Mouse (Mus musculus) neural tube, embryonic 13.5 days (tissue): ENCODE measurements at regions not wholly inside any gene's neighbourhood (a gene's known extent, or its start where the extent isn't known, plus 50 kb on each side); places are given as distances from the start of the nearest gene placed in this dataset.

Source experiments
- ATAC-seq: fragments of 200-750 bp; cut with Nextera tagmentation; 2 replicates; pipeline ENCODE4 v1.8.0; 2017; ENCODE audit warnings: low read depth, mild to moderate bottlenecking, moderate TSS enrichment, moderate library complexity
- H3K27ac ChIP-seq: fragments of 300-500 bp; sonication (generic); replicated peaks from 2 replicates; pipeline ENCODE4 v1.5.1; 2015; ENCODE audit warnings: moderate library complexity, mild to moderate bottlenecking, inconsistent platforms
- H3K27me3 ChIP-seq: fragments of 300-500 bp; sonication (generic); 2 replicates; pipeline ENCODE4 v1.6.1; 2015; ENCODE audit warnings: mild to moderate bottlenecking, inconsistent platforms
- H3K36me3 ChIP-seq: fragments of 300-500 bp; sonication (generic); 2 replicates; pipeline ENCODE4 v1.6.1; 2015; ENCODE audit warnings: mild to moderate bottlenecking, inconsistent platforms
- H3K4me1 ChIP-seq: fragments of 300-500 bp; sonication (generic); replicated peaks from 2 replicates; pipeline ENCODE4 v1.6.1; 2015; ENCODE audit warnings: inconsistent platforms
- H3K4me2 ChIP-seq: fragments of 300-500 bp; sonication (generic); 2 replicates; pipeline ENCODE4 v1.6.1; 2015; ENCODE audit warnings: inconsistent platforms, mild to moderate bottlenecking, moderate library complexity
- H3K4me3 ChIP-seq: fragments of 300-500 bp; sonication (generic); 2 replicates; pipeline ENCODE4 v1.5.1; 2015; ENCODE audit warnings: mild to moderate bottlenecking, inconsistent platforms
- H3K9ac ChIP-seq: fragments of 300-500 bp; sonication (generic); 2 replicates; pipeline ENCODE4 v1.6.1; 2015; ENCODE audit warnings: moderate library complexity, mild to moderate bottlenecking, inconsistent platforms
- H3K9me3 ChIP-seq: fragments of 300-500 bp; sonication (generic); 2 replicates; pipeline ENCODE4 v1.6.1; 2016; ENCODE audit warnings: inconsistent platforms
- WGBS: fragments of 180-500 bp; shearing (Covaris S2); methylation state at CpG from one replicate; pipeline ENCODE4 v1.1.7; 2015; 5-methylcytosine and 5-hydroxymethylcytosine counted together

GRCm38 (mm10) chr17:47215841-47216240, 152.8 kb upstream of the Mrps10 start:
- no peak overlapping the region for H3K4me2 ChIP-seq
- H3K4me1 ChIP-seq: no peaks in the 10 kb centered on the region
- H3K4me3 ChIP-seq: no peak overlapping the region
- H3K9me3 ChIP-seq: no peaks in the 10 kb centered on the region
- no peak overlapping the region for H3K9ac ChIP-seq
- H3K36me3 ChIP-seq: 0 out of 2 replicates have a peak, but pooled peaks cover 1% of the 10 kb centered on the region
- WGBS: 94% methylated on average over 2 of the region's 2 CpGs
- no peak overlapping the region for H3K27ac ChIP-seq
- H3K27me3 ChIP-seq: no peaks in the 10 kb centered on the region
- no peak for ATAC-seq

DNA sequence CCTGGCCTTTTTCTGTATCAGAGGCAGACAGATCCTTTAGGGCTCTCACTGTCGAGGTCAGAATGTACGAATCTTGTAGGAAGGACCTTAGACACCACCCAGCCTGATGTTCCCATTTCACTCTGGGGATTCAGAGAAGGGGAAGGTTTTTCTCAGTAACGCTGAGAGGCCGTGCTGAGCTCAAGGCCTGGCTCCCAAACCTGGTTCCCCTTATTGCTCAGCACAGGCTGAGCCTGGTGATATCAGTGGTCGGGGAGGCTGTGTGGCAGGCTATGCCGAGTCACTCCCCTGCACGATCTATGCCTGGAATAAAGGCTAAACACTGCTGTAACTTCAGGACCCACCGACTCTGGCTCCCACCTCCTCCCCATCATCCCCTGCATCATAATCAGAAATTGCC, 154.6 kb upstream of the Mrps10 start:
- ATAC-seq: no peak
- Histone ChIP-seq H3K27ac (no peak overlapping the region), H3K9ac (no peak overlapping the region), H3K27me3 (no peaks in the 10 kb centered on the region), H3K4me3 (no peak overlapping the region), H3K36me3 (no peaks in the 10 kb centered on the region), H3K4me1 (no peaks in the 10 kb centered on the region), H3K9me3 (no peaks in the 10 kb centered on the region), H3K4me2 (no peak overlapping the region)
- 89% methylated on average over 8 of the region's 8 CpGs for WGBS

GRCm38 (mm10) chr17:47210441-47211196, 158.1 kb upstream of the Mrps10 start:
- Histone ChIP-seq H3K4me2 (no peak overlapping the region), H3K9me3 (no peaks in the 10 kb centered on the region), H3K27ac (no peak overlapping the region), H3K36me3 (no peaks in the 10 kb centered on the region), H3K9ac (no peak overlapping the region), H3K4me1 (no peaks in the 10 kb centered on the region; the same call in 1 of the 2 replicates), H3K27me3 (no peaks in the 10 kb centered on the region), H3K4me3 (no peak overlapping the region)
- no peak for ATAC-seq
- WGBS: 72% methylated on average over 22 of the region's 22 CpGs

DNA sequence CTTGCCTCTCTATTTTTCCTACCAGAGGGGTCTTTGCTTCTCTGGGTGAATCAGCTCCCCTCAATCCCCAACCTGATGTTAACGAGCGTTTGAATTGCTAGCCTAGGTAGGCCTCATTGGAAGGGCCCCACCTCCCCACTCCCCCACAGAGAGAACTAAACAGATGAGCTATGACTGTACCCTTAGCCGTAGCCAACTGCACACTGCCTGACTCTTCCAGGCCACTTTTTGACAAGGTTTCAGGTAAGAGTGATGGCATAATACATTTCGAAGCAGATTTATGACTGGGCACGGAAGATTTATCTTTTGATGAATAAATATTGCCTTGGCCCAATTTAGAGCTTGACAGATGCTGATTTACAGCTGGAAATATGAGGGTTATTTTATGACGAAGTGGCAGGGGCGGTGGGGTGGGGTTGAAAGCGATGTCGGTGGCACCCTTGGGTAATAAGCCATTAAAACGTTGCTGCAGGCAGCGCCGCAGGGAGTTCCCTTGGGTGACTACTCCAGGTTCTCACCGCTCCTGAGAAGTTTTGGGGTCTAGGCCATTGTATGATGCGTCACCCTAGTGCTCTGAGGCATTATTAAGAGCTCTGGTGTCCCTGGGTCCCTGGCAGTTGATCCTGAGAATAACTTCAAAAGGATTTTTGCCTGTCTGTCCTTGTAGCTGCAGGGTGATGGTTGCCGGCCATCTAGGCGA, 159.7 kb upstream of the Mrps10 start:
- H3K36me3 ChIP-seq: no peaks in the 10 kb centered on the region
- H3K4me1 ChIP-seq: no peaks in the 10 kb centered on the region; the same call in 1 of the 2 replicates
- H3K9ac ChIP-seq: no peak overlapping the region
- H3K27me3 ChIP-seq: no peaks in the 10 kb centered on the region
- no peak for ATAC-seq
- H3K9me3 ChIP-seq: no peaks in the 10 kb centered on the region
- no peak overlapping the region for H3K4me3 ChIP-seq
- no peak overlapping the region for H3K27ac ChIP-seq
- H3K4me2 ChIP-seq: no peak overlapping the region
- 74% methylated on average over 16 of the region's 16 CpGs for WGBS

GRCm38 (mm10) chr17:47207471-47207870, 161.2 kb upstream of the Mrps10 start:
- ATAC-seq: no peak
- Histone ChIP-seq H3K4me1 (peaks cover 2% of the 10 kb centered on the region; the same call in 1 of the 2 replicates), H3K36me3 (no peaks in the 10 kb centered on the region), H3K27ac (no peak overlapping the region), H3K9ac (no peak overlapping the region), H3K4me2 (no peak overlapping the region), H3K4me3 (no peak overlapping the region), H3K9me3 (no peaks in the 10 kb centered on the region), H3K27me3 (no peaks in the 10 kb centered on the region)
- WGBS: 92% methylated on average over 4 of the region's 4 CpGs

- H3K9me3 ChIP-seq: no peaks in the 10 kb centered on the region
- no peak overlapping the region for H3K4me3 ChIP-seq
- H3K27ac ChIP-seq: no peak overlapping the region
- H3K27me3 ChIP-seq: no peaks in the 10 kb centered on the region
- no peak overlapping the region for H3K9ac ChIP-seq
- 82% methylated on average over 7 of the region's 7 CpGs for WGBS
- ATAC-seq: no peak
- H3K4me2 ChIP-seq: no peak overlapping the region
- peaks cover 5% of the 10 kb centered on the region; the same call in 1 of the 2 replicates for H3K4me1 ChIP-seq
- H3K36me3 ChIP-seq: no peaks in the 10 kb centered on the region
Measured at GRCm38 (mm10) chr17:47204470-47205162, 164.1 kb upstream of the Mrps10 start.

GRCm38 (mm10) chr17:47199206-47199605, 169.5 kb upstream of the Mrps10 start:
- Histone ChIP-seq H3K36me3 (peaks cover 2% of the 10 kb centered on the region; the same call in 1 of the 2 replicates), H3K9ac (0 out of 2 replicates have a peak overlapping the region, but pooled peaks have one; percentile 22), H3K27me3 (no peaks in the 10 kb centered on the region), H3K27ac (no peak overlapping the region), H3K9me3 (no peaks in the 10 kb centered on the region; the same call in 1 of the 2 replicates), H3K4me3 (no peak overlapping the region), H3K4me2 (no peak overlapping the region), H3K4me1 (peaks cover 26% of the 10 kb centered on the region)
- ATAC-seq: no peak; the same call in 1 of the 2 replicates
- 71% methylated on average over 10 of the region's 10 CpGs for WGBS

DNA sequence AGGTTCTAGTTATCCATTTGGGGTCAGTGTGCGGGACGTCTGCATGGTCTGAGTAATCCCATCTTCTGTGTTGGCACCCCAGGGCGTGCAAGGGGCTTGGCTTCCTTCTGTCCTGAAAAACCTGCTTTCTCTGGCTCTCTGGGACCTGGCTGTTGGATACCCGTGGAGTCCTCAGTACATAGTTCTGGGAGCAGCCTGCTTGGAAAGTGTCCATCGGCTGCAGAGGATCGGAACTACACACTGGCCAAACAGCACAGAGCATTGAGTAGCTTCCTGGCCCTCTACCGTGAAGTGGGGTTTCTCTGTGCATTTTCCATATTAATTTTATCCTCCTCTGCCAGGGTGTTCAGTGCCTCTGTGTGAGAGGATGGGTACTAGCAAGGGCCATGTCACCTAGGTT, 170.7 kb upstream of the Mrps10 start:
- no peaks in the 10 kb centered on the region for H3K27me3 ChIP-seq
- no peak overlapping the region for H3K4me3 ChIP-seq
- WGBS: 75% methylated on average over 7 of the region's 7 CpGs
- H3K27ac ChIP-seq: no peak overlapping the region
- H3K9ac ChIP-seq: no peak overlapping the region
- H3K4me1 ChIP-seq: peaks cover 26% of the 10 kb centered on the region
- H3K4me2 ChIP-seq: no peak overlapping the region
- peaks cover 10% of the 10 kb centered on the region for H3K36me3 ChIP-seq
- no peak for ATAC-seq
- H3K9me3 ChIP-seq: no peaks in the 10 kb centered on the region; the same call in 1 of the 2 replicates

GRCm38 (mm10) chr17:47196992-47197391, 171.7 kb upstream of the Mrps10 start:
- Histone ChIP-seq H3K27ac (no peak overlapping the region), H3K9me3 (no peaks in the 10 kb centered on the region; the same call in 1 of the 2 replicates), H3K4me2 (no peak overlapping the region), H3K4me3 (no peak overlapping the region), H3K4me1 (peaks cover 21% of the 10 kb centered on the region), H3K36me3 (peaks cover 15% of the 10 kb centered on the region), H3K27me3 (no peaks in the 10 kb centered on the region), H3K9ac (no peak overlapping the region)
- no peak for ATAC-seq
- 69% methylated on average over 6 of the region's 6 CpGs for WGBS

DNA sequence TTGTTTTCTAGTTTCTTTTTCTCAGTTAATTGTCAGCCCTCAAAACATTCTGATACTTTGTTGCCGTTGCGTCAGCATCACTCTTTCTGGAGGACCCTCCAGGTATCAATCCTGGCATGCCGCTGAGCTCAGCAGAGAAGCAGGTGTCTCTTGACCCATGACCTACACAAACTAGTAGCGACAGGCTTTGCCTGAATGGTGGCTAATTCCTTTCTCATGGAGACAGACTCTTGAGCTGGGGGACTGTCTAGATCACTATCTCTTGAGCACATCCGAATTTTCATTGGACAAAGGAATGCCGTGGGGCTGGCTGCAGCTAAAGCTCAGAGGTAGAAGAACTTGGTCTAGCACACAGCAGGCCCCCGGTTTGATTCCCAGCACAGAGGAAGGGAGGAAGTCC, 172.7 kb upstream of the Mrps10 start:
- Histone ChIP-seq H3K36me3 (peaks cover 15% of the 10 kb centered on the region), H3K4me3 (no peak overlapping the region), H3K4me1 (peaks cover 21% of the 10 kb centered on the region), H3K9me3 (no peaks in the 10 kb centered on the region; the same call in 1 of the 2 replicates), H3K27me3 (no peaks in the 10 kb centered on the region), H3K27ac (no peak overlapping the region), H3K4me2 (no peak overlapping the region), H3K9ac (no peak overlapping the region)
- WGBS: 84% methylated on average over 7 of the region's 7 CpGs
- no peak for ATAC-seq

- Histone ChIP-seq H3K9me3 (no peaks in the 10 kb centered on the region; the same call in 1 of the 2 replicates), H3K27ac (no peak overlapping the region), H3K4me1 (peaks cover 33% of the 10 kb centered on the region), H3K9ac (no peak overlapping the region), H3K4me3 (no peak overlapping the region), H3K27me3 (no peaks in the 10 kb centered on the region), H3K4me2 (no peak overlapping the region), H3K36me3 (peaks cover 15% of the 10 kb centered on the region)
- WGBS: 91% methylated on average over 14 of the region's 14 CpGs
- ATAC-seq: no peak
Measured at GRCm38 (mm10) chr17:47194463-47195012, 174.1 kb upstream of the Mrps10 start.

DNA sequence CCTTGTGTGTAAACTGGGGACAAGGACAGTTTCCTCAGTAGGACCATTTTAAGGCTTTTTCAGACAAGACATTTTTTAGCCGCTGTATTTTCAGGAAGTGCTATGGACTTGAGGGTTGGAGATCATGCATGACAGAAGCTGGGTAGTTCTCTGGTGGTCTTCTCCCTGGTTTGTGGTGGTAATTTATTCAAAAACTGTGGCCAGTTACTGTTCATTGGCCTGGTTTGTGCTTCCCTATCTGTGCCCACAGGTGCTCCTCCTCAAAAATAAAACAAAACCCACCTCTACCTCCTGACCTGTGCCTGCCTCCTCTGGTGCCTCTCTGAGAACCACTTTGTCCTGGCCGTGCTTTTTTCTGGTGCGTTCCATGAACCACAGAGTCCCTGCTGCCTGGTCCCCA, 177.3 kb upstream of the Mrps10 start:
- H3K4me2 ChIP-seq: no peak overlapping the region
- no peaks in the 10 kb centered on the region; the same call in 1 of the 2 replicates for H3K9me3 ChIP-seq
- H3K27ac ChIP-seq: no peak overlapping the region
- peaks cover 12% of the 10 kb centered on the region for H3K4me1 ChIP-seq
- H3K4me3 ChIP-seq: no peak overlapping the region
- ATAC-seq: no peak
- peaks cover 15% of the 10 kb centered on the region for H3K36me3 ChIP-seq
- no peak overlapping the region for H3K9ac ChIP-seq
- 96% methylated on average over 3 of the region's 3 CpGs for WGBS
- H3K27me3 ChIP-seq: no peaks in the 10 kb centered on the region
